Mouse (Mus musculus) frontal cortex, adult (tissue): ENCODE results near the gene Exoc8.

Experiments used
- ATAC-seq: cut with Nextera tagmentation; 2 replicates; pipeline ENCODE4 v1.9.2; 2017; ENCODE audit warnings: mild to moderate bottlenecking, moderate library complexity, mixed read lengths; ENCODE audit not compliant: low TSS enrichment

The Exoc8 gene

DNA sequence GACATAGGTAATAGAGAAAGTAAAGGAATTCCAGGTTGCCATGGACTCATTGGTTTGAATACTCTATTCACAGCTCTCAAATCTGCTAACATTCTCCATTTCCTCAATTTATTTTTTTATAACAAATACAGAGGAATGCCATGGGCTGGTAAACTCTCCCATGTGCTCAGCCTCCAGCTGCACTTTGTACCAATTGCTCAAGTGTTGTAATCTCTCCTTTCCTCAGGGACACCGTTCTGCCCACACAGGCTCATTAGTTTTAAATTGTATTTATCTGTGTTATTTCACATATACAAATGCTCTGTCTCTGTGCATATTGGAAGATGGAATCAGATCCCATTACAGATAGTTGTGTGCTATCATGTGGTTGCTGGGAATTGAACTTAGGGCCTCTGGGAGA lies 44.0 kb downstream of the Exoc8 start:
- no peak for ATAC-seq

DNA sequence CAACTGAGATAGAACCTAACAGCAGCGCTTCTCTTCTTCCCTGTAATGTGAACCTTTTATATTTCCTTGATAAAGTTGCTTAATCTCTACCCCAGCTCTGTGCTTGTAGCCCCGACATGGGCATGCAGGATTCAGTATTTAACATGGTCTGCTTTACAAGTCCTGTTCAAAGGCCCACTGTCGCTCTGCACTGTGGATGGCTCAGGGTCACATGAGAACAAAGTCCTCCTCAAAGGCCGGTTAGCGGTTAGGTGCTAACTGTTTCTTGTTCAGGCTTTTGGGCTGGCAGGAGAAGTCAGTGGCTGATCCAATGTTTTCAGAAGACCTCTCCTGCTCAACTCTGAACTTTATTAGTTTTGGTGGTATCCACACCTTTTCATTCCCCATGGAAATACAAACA lies 51.9 kb downstream of the Exoc8 start:
- no peak for ATAC-seq

DNA sequence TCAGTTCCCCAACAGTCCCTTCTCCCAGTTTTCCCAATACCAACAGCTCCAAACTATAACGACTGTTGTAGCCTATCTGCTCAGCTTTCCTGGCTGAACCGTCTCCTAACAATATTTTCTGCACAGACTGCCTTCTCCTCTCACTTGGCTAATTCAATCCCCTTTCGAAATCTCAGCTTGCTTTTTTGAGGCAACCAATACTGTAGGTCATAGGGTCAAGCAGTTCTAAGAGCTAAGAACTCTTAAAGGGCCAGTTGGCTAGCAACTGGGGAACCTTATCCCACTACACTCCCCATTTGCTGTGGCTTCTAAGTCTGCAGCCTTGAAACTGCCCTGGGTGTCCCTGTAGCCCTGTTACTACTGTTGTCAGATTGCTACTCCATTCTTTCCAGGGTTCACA lies 52.4 kb downstream of the Exoc8 start:
- no peak for ATAC-seq
